Mouse (Mus musculus) hindbrain, embryonic 15.5 days (tissue): Measurements from ENCODE around the gene Fcgr1. TPM values are rescaled to one million over a fixed set of nuclear protein-coding genes. Genes with fewer than 3 reads are reported as not detected.

Experiments used
- ATAC-seq: fragments of 200-750 bp; cut with Nextera tagmentation; 2 replicates; pipeline ENCODE4 v1.8.0; 2017; ENCODE audit warnings: low read depth, moderate number of reproducible peaks, moderate TSS enrichment; ENCODE audit not compliant: low FRiP score
- H3K27ac ChIP-seq: fragments of 300-500 bp; sonication (generic); replicated peaks from 2 replicates; pipeline ENCODE4 v1.5.1; 2015; ENCODE audit warnings: mild to moderate bottlenecking, inconsistent platforms
- H3K27me3 ChIP-seq: fragments of 300-500 bp; sonication (generic); 2 replicates; pipeline ENCODE4 v1.6.1; 2015; ENCODE audit warnings: control low read depth, inconsistent platforms
- H3K36me3 ChIP-seq: fragments of 300-500 bp; sonication (generic); 2 replicates; pipeline ENCODE4 v1.6.1; 2015; ENCODE audit warnings: control low read depth, inconsistent platforms
- H3K4me1 ChIP-seq: fragments of 300-500 bp; sonication (generic); replicated peaks from 2 replicates; pipeline ENCODE4 v1.6.1; 2015; ENCODE audit warnings: control low read depth, inconsistent platforms
- H3K4me2 ChIP-seq: fragments of 300-500 bp; sonication (generic); 2 replicates; pipeline ENCODE4 v1.6.1; 2015; ENCODE audit warnings: moderate library complexity, mild to moderate bottlenecking, inconsistent platforms
- H3K4me3 ChIP-seq: fragments of 300-500 bp; sonication (generic); 2 replicates; pipeline ENCODE4 v1.5.1; 2015; ENCODE audit warnings: mild to moderate bottlenecking, inconsistent platforms
- H3K9ac ChIP-seq: fragments of 300-500 bp; sonication (generic); 2 replicates; pipeline ENCODE4 v1.6.1; 2015; ENCODE audit warnings: inconsistent platforms
- H3K9me3 ChIP-seq: fragments of 300-500 bp; sonication (generic); 2 replicates; pipeline ENCODE4 v1.6.1; 2016; ENCODE audit warnings: control low read depth, inconsistent platforms
- WGBS: fragments of 180-500 bp; shearing (Covaris S2); methylation state at CpG from one replicate; pipeline ENCODE4 v1.1.7; 2015; 5-methylcytosine and 5-hydroxymethylcytosine counted together
- polyA plus RNA-seq: library from polyadenylated mRNA; unstranded; fragments of >200 nt; fragmentation: Nextera tagmentation; extraction: Ambion mirVana; gene quantifications from 2 replicates; pipeline ENCODE4 v1.2.1, GENCODE M21; 2015

Gene Fcgr1
- polyA plus RNA-seq, 1 experiment from 2014 or later: 1.4 TPM

DNA sequence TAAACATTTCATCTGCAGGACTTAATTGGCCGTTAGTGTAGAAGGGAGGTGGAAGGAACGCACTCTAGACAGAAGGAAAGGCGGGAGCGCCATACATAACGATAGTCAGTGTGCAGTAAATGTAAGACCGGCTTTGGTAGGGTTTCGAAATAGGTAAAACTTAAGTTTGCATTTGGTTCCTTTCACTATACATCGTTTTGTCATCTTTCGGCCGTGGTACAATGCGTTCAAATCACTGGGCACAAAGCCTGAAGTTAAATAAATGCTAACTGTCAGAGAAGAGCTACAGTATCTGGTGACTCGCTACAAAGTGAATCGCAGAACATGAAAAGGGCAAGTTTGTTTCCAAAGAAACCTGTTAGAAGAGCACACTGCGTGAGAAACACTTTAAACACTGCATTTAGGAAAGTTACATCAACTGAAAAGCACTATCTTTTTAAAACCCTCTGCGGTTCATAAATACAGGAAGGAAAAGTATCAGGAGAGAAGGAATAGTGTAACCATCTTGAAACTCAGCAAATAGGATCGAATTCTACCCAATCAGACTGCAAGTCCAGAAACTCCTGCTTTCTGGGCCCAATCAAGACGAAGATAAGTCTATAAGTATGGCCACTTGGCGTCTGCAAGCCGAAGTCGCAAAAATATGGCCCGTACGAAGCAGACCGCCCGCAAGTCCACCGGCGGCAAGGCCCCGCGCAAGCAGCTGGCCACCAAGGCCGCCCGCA, 25.6 kb downstream of the Fcgr1 start, which contains the start of gene Hist2h3b:
TSS of gene Hist2h3b (plus strand) at position 604 of the 725 bp plus-strand sequence.
- ATAC-seq: peak; percentile 71
- 22% methylated on average over 30 of the region's 30 CpGs for WGBS

DNA sequence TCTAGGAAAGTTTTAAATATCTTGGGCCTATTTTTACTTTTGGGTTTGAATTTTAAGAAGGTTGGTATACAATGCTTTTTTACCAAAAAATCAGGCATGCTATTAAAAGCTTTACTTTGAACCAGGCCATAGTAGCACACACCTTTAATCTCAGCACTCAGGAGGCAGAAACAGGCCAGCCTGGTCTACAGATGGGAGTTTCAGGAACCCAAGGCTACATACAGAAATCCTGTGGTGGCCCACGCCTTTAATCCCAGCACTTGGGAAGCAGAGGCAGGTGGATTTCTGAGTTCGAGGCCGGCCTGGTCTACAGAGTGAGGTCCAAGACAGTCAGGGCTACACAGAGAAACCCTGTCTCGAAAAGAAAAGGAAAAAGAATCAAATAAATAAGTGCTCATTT, 26.2 kb downstream of the Fcgr1 start:
- Histone ChIP-seq H3K9me3 (no peaks in the 10 kb centered on the region), H3K4me3 (no peak overlapping the region), H3K4me1 (peaks cover 27% of the 10 kb centered on the region), H3K27ac (peak overlapping the region; percentile 87; the same call in 1 of the 2 replicates), H3K27me3 (no peaks in the 10 kb centered on the region), H3K36me3 (no peaks in the 10 kb centered on the region), H3K4me2 (peak overlapping the region; percentile 75), H3K9ac (0 out of 2 replicates have a peak overlapping the region, but pooled peaks have one; percentile 7)
- WGBS: 77% methylated on average over 4 of the region's 4 CpGs
- ATAC-seq: no peak

More for the DNA sequence above, 25.6 kb downstream of the Fcgr1 start, which contains the start of gene Hist2h3b:
- peaks cover 27% of the 10 kb centered on the region for H3K4me1 ChIP-seq
- H3K36me3 ChIP-seq: no peaks in the 10 kb centered on the region
- no peaks in the 10 kb centered on the region for H3K9me3 ChIP-seq
- H3K27ac ChIP-seq: peak within 1 kb of the TSS; percentile 96
- H3K4me3 ChIP-seq: peak within 1 kb of the TSS; percentile 45
- H3K4me2 ChIP-seq: peak within 1 kb of the TSS; percentile 75
- peak within 1 kb of the TSS; percentile 45 for H3K9ac ChIP-seq
- no peaks in the 10 kb centered on the region for H3K27me3 ChIP-seq

DNA sequence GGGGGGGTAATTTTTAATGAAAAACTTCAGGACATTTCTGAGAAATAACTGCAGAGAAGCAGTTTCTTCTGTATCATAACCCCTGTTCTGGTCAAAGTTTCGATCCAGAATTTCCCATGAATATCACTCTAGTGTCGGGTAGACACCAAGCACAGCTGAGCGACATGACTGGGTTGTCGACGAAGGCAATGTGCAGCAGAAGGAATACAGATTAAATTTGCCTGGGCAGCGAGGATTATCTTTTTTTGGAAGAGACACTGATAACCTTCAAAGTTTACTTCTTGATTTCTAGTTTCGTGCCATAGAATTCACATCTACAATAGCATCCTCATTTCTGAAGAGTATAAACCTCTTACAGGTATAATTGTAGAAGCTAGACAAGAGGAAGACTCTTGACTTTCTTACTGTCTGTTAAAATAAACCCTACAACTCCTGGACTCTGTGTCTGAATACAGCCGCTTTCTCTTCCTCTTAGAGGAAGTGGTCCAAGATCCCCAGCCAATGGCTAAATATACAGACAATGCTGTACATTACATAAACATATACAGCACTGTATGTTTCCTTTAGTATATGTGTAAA, 27.5 kb downstream of the Fcgr1 start:
- Histone ChIP-seq H3K27me3 (no peaks in the 10 kb centered on the region), H3K9me3 (no peaks in the 10 kb centered on the region), H3K4me2 (no peak overlapping the region), H3K27ac (no peak overlapping the region), H3K36me3 (no peaks in the 10 kb centered on the region), H3K9ac (no peak overlapping the region), H3K4me1 (peaks cover 40% of the 10 kb centered on the region), H3K4me3 (no peak overlapping the region)
- ATAC-seq: no peak
- 92% methylated on average over 8 of the region's 8 CpGs for WGBS

- H3K4me3 ChIP-seq: peak overlapping the region; percentile 62; the same call in 1 of the 2 replicates
- H3K36me3 ChIP-seq: no peaks in the 10 kb centered on the region
- H3K27ac ChIP-seq: peak overlapping the region; percentile 98
- H3K9ac ChIP-seq: 0 out of 2 replicates have a peak overlapping the region, but pooled peaks have one; percentile 50
- peak overlapping the region; percentile 72 for H3K4me2 ChIP-seq
- 66% methylated on average over 7 of the region's 7 CpGs for WGBS
- ATAC-seq: no peak
- H3K4me1 ChIP-seq: peaks cover 39% of the 10 kb centered on the region
- H3K27me3 ChIP-seq: no peaks in the 10 kb centered on the region
- H3K9me3 ChIP-seq: no peaks in the 10 kb centered on the region
Measured at GRCm38 (mm10) chr3:96264404-96264949, 29.3 kb downstream of the Fcgr1 start.

GRCm38 (mm10) chr3:96263558-96264403, 30.0 kb downstream of the Fcgr1 start:
- Histone ChIP-seq H3K4me1 (peaks cover 35% of the 10 kb centered on the region), H3K27me3 (no peaks in the 10 kb centered on the region), H3K27ac (peak overlapping the region; percentile 98), H3K36me3 (no peaks in the 10 kb centered on the region), H3K9me3 (no peaks in the 10 kb centered on the region), H3K4me3 (peak overlapping the region; percentile 62), H3K4me2 (peak overlapping the region; percentile 72), H3K9ac (peak overlapping the region; percentile 50)
- WGBS: 2% methylated on average over 27 of the region's 27 CpGs
- peak; percentile 11; the same call in 1 of the 2 replicates for ATAC-seq

- no peaks in the 10 kb centered on the region for H3K9me3 ChIP-seq
- H3K4me3 ChIP-seq: peak within 1 kb of the TSS; percentile 62
- peaks cover 32% of the 10 kb centered on the region for H3K4me1 ChIP-seq
- under 1% methylated on average over 40 of the region's 40 CpGs for WGBS
- no peaks in the 10 kb centered on the region for H3K36me3 ChIP-seq
- peak within 1 kb of the TSS; percentile 72 for H3K4me2 ChIP-seq
- peak within 1 kb of the TSS; percentile 98 for H3K27ac ChIP-seq
- ATAC-seq: peak; percentile 91
- H3K9ac ChIP-seq: peak within 1 kb of the TSS; percentile 66
- no peaks in the 10 kb centered on the region for H3K27me3 ChIP-seq
Measured at GRCm38 (mm10) chr3:96262979-96263550, 30.7 kb downstream of the Fcgr1 start, which contains the start of gene Hist2h4. Gene Hist2h4, minus strand, starts transcription at chr3:96263311.

- WGBS: under 1% methylated on average over 19 of the region's 19 CpGs
- H3K9me3 ChIP-seq: no peaks in the 10 kb centered on the region
- H3K4me1 ChIP-seq: peaks cover 25% of the 10 kb centered on the region
- no peaks in the 10 kb centered on the region for H3K36me3 ChIP-seq
- H3K4me2 ChIP-seq: peak overlapping the region; percentile 72
- H3K27me3 ChIP-seq: no peaks in the 10 kb centered on the region
- peak overlapping the region; percentile 62 for H3K4me3 ChIP-seq
- ATAC-seq: peak; percentile 85
- H3K9ac ChIP-seq: peak overlapping the region; percentile 66
- H3K27ac ChIP-seq: peak overlapping the region; percentile 98
Measured at GRCm38 (mm10) chr3:96262216-96262875, 31.4 kb downstream of the Fcgr1 start.

- H3K36me3 ChIP-seq: no peaks in the 10 kb centered on the region
- no peak for ATAC-seq
- H3K4me3 ChIP-seq: peak overlapping the region; percentile 62
- peak overlapping the region; percentile 66 for H3K9ac ChIP-seq
- peak overlapping the region; percentile 72 for H3K4me2 ChIP-seq
- H3K27ac ChIP-seq: peak overlapping the region; percentile 98
- peaks cover 25% of the 10 kb centered on the region for H3K4me1 ChIP-seq
- no peaks in the 10 kb centered on the region for H3K27me3 ChIP-seq
- WGBS: 54% methylated on average over 3 of the region's 3 CpGs
- H3K9me3 ChIP-seq: no peaks in the 10 kb centered on the region
Measured at GRCm38 (mm10) chr3:96261623-96262022, 32.1 kb downstream of the Fcgr1 start.

GRCm38 (mm10) chr3:96260220-96260619, 33.5 kb downstream of the Fcgr1 start:
- ATAC-seq: no peak
- H3K9ac ChIP-seq: no peak overlapping the region
- no peak overlapping the region for H3K4me2 ChIP-seq
- H3K9me3 ChIP-seq: no peaks in the 10 kb centered on the region
- H3K27ac ChIP-seq: no peak overlapping the region
- H3K4me3 ChIP-seq: no peak overlapping the region
- no peaks in the 10 kb centered on the region for H3K36me3 ChIP-seq
- WGBS: 93% methylated on average over 5 of the region's 5 CpGs
- H3K27me3 ChIP-seq: no peaks in the 10 kb centered on the region
- H3K4me1 ChIP-seq: peaks cover 25% of the 10 kb centered on the region

GRCm38 (mm10) chr3:96257190-96257589, 36.6 kb downstream of the Fcgr1 start:
- Histone ChIP-seq H3K27ac (no peak overlapping the region), H3K36me3 (no peaks in the 10 kb centered on the region), H3K4me1 (peaks cover 12% of the 10 kb centered on the region), H3K4me2 (no peak overlapping the region), H3K4me3 (no peak overlapping the region), H3K9me3 (no peaks in the 10 kb centered on the region), H3K9ac (no peak overlapping the region), H3K27me3 (no peaks in the 10 kb centered on the region)
- ATAC-seq: no peak
- 86% methylated on average over 3 of the region's 3 CpGs for WGBS
